Mouse (Mus musculus) granulocyte monocyte progenitor cell, adult 5-6 weeks (primary cell): ENCODE results near the gene H2-Ob. TPM values are rescaled to one million over a fixed set of nuclear protein-coding genes. Genes with fewer than 3 reads are reported as not detected.

Experiments used
- ATAC-seq: replicated peaks from 2 replicates; pipeline ENCODE4 v1.8.0; 2016; ENCODE audit warnings: mild to moderate bottlenecking, moderate TSS enrichment, inconsistent platforms; ENCODE audit not compliant: poor library complexity, severe bottlenecking
- total RNA-seq, 2 experiments: library from RNA; stranded (forward) in 1 of 2; stranded (reverse) in 1 of 2; fragments of 200-712, 200-1000 nt in 1 of 2; fragments of >200 nt in 1 of 2; fragmentation: Nextera tagmentation in 1 of 2; gene quantifications; 2 replicates each; pipeline ENCODE4 v1.2.3; 2014 to 2017

The H2-Ob gene
- total RNA-seq, 2 experiments from 2014 or later: 2.1 to 13.9 TPM

- ATAC-seq: no peak
Measured at GRCm38 (mm10) chr17:34270940-34271339, 32.2 kb downstream of the H2-Ob start.

GRCm38 (mm10) chr17:34272102-34272501, 33.4 kb downstream of the H2-Ob start:
- no peak for ATAC-seq

DNA sequence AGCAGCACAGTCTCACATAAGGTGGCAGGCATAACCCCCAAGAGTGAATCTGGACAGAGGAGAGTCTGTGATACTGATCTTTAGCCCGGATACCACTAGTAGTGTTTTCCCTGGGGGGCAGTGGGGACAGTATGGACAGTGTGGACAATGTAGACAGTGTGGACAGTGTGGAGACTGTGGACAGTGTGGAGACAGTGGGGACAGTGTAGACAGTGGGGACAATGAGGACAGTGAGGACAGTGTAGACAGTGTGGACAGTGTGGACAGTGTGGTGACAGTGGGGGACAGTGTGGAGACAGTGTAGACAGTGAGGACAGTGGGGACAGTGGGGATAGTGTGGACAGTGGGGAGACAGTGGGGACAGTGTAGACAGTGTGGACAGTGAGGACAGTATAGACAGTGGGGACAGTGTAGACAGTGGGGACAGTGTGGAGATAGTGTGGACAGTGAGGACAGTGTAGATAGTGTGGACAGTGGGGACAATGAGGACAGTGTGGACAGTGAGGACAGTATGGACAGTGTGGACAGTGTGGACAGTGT, 41.9 kb downstream of the H2-Ob start:
- no peak for ATAC-seq

DNA sequence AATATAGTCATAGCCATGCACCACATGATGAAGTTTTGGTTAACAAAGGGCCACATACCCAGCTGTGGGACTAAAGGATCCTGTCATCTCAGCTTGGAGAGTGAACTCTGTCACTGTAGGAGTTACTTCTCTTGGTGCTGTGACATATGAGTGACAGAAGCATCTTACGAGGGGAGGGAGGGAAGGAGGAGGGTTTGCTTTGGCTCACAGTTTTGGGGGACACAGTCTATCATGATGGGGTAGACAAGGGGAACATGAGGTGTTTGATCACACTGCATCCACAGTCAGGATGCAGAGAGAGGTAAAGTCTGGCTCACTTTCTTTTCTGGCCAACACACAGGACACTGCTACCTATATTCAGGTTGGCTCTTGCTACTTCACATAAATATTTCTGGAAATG, 43.1 kb downstream of the H2-Ob start:
- no peak for ATAC-seq

- ATAC-seq: no peak
Measured at GRCm38 (mm10) chr17:34285371-34285770, 46.7 kb downstream of the H2-Ob start.

DNA sequence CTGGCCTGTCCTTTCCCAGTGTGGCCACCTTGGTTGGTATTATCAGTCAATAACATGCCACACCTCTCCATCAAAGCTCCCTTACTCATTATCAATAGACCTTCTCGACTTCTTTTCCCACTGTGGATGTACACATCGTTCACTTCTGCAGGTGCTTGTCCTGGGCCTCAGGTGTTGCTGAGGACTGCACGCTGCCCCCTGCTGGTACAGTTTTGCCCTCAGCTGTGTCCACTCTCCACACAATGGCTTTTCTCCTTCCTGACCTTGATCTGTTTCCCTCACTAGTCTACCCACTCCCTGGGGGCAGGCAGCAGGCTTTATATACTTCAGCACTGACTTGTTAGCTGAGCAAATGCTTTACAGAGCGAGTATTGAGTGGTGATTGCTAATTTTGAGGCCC, 47.1 kb downstream of the H2-Ob start:
- no peak for ATAC-seq

DNA sequence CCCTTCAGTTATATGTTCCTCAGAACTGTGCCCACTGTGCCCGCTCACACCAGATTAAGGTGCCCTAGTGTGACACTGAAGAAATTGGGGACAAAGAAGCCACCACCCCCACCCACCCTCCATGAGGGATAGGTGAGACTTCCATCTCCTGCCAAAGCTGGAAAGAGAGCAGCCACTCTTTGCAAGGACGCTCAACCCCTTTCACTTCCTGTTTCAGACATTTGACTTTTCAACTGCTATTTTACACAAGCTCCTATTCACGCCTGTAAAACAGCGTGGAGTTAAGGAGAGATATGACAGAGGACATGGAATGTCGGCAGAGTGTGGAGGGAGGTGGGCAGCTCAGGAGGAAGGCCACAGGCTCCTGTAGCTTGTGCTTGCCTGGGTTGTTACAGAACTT, 47.8 kb downstream of the H2-Ob start:
- peak; percentile 49 for ATAC-seq

GRCm38 (mm10) chr17:34286999-34287398, 48.3 kb downstream of the H2-Ob start:
- peak; percentile 20; the same call in 1 of the 2 replicates for ATAC-seq

GRCm38 (mm10) chr17:34287648-34288047, 48.9 kb downstream of the H2-Ob start, which contains the start of gene H2-Aa:
Gene H2-Aa (minus strand): TSS chr17:34287823.
- peak; percentile 67 for ATAC-seq

DNA sequence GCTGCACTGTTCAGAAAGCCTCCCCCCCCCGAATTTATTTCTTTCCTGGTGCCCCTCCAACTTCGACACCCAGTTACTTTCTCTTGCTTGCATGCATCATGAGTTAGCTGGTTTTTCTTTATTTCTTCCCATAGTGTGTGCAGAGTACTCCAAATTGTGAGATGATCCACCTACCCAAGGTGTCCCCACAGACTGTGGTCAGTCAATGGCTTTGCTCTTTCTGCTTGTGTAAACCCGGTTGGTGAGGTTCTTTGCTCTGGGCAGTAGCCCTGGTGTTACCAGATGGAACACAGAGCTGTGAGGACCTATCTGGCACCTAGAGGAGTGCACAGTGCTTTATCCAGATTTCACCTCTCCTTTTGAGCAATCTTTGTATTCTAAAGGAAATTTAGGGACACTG, 49.4 kb downstream of the H2-Ob start:
- no peak for ATAC-seq

DNA sequence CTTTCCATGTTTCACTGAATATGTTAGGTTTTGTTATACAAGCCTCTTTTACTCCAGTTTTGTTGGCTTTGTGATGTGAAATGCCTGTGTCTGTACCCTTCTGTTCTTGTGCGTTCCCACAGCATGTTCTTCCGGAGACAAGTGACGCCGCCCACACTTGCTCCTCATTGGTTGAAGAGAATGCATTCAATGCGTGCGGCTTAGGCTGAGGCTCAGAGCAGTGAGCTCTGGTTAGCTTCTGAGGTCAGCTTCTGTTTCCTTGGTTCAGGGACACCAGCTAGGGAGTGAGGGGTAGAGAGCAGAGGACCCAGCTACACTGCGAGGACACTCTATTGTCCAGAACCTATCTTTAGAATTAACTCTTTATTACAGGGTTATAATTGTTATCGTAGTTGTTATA, 52.9 kb downstream of the H2-Ob start:
- ATAC-seq: peak; percentile 65

- ATAC-seq: no peak
Measured at GRCm38 (mm10) chr17:34292570-34292969, 53.9 kb downstream of the H2-Ob start.

DNA sequence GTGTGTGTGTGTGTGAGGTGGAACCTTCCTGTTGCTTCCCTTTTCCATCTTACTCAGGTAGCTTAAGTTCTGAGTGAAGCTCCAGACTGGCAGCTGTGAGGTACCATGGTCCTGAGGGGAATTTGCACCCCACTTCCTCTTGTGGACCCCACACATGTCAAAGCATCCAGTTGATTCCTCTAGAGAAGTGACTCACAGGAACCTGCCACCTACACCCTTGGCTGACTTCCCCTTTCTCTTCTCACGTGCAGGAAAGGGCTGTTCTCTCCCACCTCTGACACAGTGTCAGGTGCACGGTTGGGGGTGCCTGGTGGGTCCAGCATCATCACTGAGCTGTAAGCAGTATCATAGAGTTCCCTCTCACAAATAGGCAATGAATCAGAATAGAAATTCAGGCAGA, 54.8 kb downstream of the H2-Ob start:
- ATAC-seq: peak; percentile 80

DNA sequence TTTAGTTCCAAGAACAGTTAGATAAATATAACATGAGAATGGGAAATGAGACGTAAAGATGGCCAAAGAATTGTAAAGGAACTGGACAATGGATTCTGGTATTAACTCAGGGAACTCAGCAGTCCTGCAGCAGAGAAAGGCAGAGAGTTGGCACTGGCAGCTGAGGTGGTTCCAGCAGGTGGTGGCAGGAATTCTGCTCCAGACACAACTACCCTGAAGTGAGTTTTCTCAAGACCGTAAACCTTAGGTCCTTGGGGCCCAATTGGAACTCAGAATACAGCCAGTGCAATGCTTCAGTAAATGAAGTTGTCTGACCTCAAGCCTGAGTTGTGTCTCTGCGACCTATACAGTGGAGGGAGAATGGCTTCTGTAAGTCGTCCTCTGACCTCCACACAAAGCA, 55.5 kb downstream of the H2-Ob start:
- no peak for ATAC-seq

- no peak for ATAC-seq
Measured at GRCm38 (mm10) chr17:34295307-34295706, 56.6 kb downstream of the H2-Ob start.

DNA sequence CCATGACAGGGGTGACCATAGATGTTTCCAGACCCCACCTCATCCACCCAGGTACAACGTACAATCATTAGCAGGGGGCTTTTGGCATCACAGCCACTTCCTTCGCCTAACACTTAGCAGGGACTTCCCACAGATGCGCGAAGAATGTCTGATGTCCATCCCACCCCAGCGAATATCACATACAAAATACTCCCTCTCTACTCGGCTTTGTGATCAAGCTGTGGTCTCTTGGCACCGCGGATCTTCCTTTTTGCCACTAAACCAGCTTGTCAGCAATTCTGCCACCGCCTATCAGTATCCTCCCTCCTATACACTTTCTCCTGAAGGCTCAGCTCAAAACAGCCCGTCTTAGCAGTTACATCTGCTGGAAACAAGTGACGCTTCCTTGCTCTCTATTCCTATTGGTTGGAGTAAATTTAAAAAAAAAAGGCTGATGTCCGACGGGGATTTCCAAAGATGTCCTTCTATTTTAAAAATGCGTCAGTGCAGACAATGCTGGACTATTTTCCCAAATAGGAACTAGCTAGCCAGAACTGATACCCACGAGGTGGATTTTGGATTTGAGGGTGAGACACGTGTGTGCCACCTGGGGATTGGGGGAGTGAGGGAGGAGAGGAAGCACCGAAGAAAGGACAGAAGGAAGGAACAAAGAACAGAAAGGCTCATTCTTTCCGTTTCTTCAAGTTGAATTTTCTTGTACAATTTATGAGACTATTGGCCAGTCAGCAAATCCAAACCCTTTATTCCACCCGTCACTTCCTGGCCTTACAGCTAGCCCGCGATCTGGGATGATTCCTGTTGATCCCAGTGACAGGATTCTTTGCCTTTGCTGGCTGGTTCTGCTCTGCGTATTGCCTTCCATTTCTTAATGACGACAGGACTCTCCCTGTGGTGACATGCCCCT, 57.4 kb downstream of the H2-Ob start:
- peak; percentile 62 for ATAC-seq

DNA sequence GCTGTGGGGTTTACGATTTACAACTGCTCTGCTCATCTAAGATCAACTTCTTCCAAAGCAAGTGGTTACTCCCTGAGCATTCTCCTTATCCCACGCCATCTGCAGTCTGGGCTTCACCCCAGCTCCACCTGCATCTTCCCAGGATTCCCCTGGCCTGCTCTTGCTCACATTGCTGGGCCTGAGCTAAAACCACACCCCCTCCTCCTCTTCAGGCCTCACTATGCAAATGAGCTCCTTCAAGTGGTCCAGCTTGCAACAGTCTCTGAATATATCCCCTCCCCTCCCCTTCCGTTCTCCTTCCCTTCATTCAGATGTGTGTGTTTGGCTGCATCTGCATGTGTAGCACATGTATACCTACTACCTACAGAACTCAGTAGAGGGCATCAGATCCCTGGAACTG, 60.7 kb downstream of the H2-Ob start:
- ATAC-seq: no peak

GRCm38 (mm10) chr17:34300071-34300470, 61.4 kb downstream of the H2-Ob start:
- ATAC-seq: no peak

- no peak for ATAC-seq
Measured at GRCm38 (mm10) chr17:34300691-34301566, 62.2 kb downstream of the H2-Ob start.

DNA sequence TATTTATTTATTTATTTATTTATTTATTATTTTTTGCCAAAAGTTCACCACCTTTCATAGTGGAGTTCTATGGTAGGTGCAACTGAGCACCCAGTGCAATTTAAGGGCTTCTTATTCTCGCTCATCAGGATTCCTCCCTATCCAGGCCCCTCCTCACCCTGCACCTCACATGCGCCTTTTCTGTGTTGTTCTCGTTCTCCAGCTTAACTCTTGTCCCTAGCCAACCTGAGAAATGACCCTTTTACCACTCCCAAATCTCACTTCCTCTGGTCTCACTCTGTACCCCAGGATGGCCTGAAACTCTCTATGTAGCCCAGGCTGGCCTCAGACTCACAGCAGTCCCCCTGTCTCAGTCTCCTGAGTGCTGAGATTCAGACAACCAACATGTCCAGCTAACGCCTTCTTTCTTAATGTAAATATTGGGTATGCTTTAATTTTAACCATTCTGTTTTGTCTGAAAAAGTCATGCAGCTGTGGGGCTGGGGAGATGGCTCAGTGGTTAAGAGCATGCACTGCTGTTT, 63.0 kb downstream of the H2-Ob start:
- no peak for ATAC-seq

DNA sequence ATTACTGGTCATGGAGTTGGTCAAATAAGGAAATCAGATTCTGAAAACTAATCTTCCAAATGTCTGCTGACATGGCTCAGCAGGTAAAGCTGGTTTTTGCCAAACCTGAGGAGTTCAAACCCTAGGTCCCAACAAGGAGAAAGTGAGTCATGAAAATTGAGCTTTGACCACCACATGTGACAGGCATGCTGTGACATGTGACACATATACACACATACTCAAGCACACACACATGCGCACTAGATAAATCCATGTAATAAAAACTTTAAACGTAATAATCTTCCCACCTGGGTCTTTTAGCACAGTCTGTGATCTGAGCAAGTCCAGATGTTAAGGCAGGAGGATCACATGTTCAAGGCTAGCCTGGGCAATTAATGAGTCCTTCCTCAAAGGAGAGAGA, 65.1 kb downstream of the H2-Ob start:
- ATAC-seq: no peak
